Mouse (Mus musculus): ENCODE data around the gene Tpk1. TPM values are rescaled to one million over a fixed set of nuclear protein-coding genes. Genes with fewer than 3 reads are reported as not detected.
A peak's percentile ranks its signal among the peaks of the same experiment; 100 is the strongest.

Tpk1 gene
- polyA plus RNA-seq, 1 experiment from 2014 or later = 5.5 TPM

GRCm38 (mm10) chr6:43666611-43667400, 728 bp upstream of the Tpk1 start:
- no peaks in the 10 kb centered on the region for H3K9me3 ChIP-seq
- peak overlapping the region; percentile 66 for H3K4me3 ChIP-seq
- WGBS = 86% methylated on average over 7 of the region's 7 CpGs
- no peaks in the 10 kb centered on the region for H3K27me3 ChIP-seq (ENCODE audit: insufficient read depth, poor library complexity, severe bottlenecking)
- H3K27ac ChIP-seq = peak overlapping the region; percentile 96
- no peak for DNase-seq (ENCODE audit: low spot score)
- peaks cover 10% of the 10 kb centered on the region; the same call in 1 of the 2 replicates for H3K4me1 ChIP-seq (replicated peaks)
- no peaks in the 10 kb centered on the region for H3K36me3 ChIP-seq

GRCm38 (mm10) chr6:43661822-43662221, 4.3 kb downstream of the Tpk1 start:
- no peaks in the 10 kb centered on the region for H3K36me3 ChIP-seq
- peaks cover 10% of the 10 kb centered on the region; the same call in 1 of the 2 replicates for H3K4me1 ChIP-seq (replicated peaks)
- no peak overlapping the region for H3K4me3 ChIP-seq
- no peak overlapping the region for H3K27ac ChIP-seq
- WGBS = 92% methylated on average over 2 of the region's 2 CpGs
- H3K9me3 ChIP-seq = no peaks in the 10 kb centered on the region
- H3K27me3 ChIP-seq (ENCODE audit: insufficient read depth, poor library complexity, severe bottlenecking) = no peaks in the 10 kb centered on the region
- DNase-seq (ENCODE audit: low spot score) = no peak

DNA sequence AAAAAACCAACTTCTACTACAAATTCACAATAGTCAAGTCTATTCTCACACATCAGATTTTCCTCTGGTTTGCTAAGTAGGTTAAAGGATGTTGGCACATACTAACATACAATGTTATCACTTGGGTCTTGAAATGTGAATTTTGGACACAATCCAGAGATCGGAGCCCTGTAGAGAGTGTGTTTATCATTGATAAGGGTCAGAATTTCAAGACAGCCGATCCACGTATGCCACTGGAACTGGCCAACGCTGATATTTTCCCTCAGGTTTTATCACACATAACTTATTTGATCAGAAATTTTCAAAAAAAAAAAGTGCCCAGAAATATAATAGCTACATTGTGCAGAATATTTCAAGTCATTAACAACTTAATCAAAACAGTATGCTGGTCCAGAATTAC, 7.8 kb downstream of the Tpk1 start:
- no peak overlapping the region for H3K4me3 ChIP-seq
- no peaks in the 10 kb centered on the region for H3K27me3 ChIP-seq (ENCODE audit: insufficient read depth, poor library complexity, severe bottlenecking)
- H3K36me3 ChIP-seq = no peaks in the 10 kb centered on the region
- no peaks in the 10 kb centered on the region for H3K9me3 ChIP-seq
- 92% methylated on average over 4 of the region's 4 CpGs for WGBS
- H3K27ac ChIP-seq = no peak overlapping the region
- H3K4me1 ChIP-seq (replicated peaks) = no peaks in the 10 kb centered on the region
- DNase-seq (ENCODE audit: low spot score) = no peak

- no peak for DNase-seq (ENCODE audit: low spot score)
- Histone ChIP-seq H3K4me1 (replicated peaks) (no peaks in the 10 kb centered on the region), H3K27me3 (ENCODE audit: insufficient read depth, poor library complexity, severe bottlenecking) (no peaks in the 10 kb centered on the region), H3K4me3 (no peak overlapping the region), H3K36me3 (no peaks in the 10 kb centered on the region), H3K9me3 (no peaks in the 10 kb centered on the region), H3K27ac (no peak overlapping the region)
- 87% methylated on average over 3 of the region's 3 CpGs for WGBS
Measured at GRCm38 (mm10) chr6:43657845-43658244, 8.2 kb downstream of the Tpk1 start.

DNA sequence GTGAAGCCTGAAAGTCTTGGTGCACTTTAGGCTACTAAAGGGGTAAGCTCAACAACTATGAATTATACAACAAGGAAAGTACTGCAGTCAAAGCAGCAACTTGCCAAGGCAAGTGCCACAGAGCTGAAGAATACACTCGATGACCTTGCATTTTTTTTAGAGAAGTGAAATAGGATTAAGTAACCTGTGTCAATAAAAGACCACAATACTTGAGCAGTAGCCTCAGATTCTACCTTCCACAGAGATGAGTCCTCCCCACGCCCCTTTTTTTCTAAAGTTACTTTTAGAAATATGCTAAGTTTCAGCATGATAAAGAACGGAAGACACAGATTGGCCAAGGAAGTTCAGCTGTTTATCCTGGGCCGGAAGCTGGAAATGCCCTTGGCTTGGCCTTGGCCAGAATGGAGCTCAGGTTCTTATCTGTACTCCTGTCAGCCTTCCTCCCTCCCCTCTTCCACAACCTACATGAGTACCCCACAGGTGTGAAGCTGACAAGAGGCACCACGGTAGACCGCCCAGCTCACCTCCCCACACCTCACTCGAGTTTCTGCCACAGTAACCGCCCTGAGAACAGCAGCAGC, 11.1 kb downstream of the Tpk1 start:
- Histone ChIP-seq H3K27me3 (ENCODE audit: insufficient read depth, poor library complexity, severe bottlenecking) (no peaks in the 10 kb centered on the region), H3K4me3 (no peak overlapping the region), H3K4me1 (replicated peaks) (no peaks in the 10 kb centered on the region), H3K36me3 (no peaks in the 10 kb centered on the region), H3K27ac (no peak overlapping the region), H3K9me3 (no peaks in the 10 kb centered on the region)
- 89% methylated on average over 8 of the region's 8 CpGs for WGBS
- DNase-seq (ENCODE audit: low spot score) = no peak

GRCm38 (mm10) chr6:43649516-43649915, 16.6 kb downstream of the Tpk1 start:
- Histone ChIP-seq H3K9me3 (no peaks in the 10 kb centered on the region), H3K27ac (no peak overlapping the region), H3K36me3 (no peaks in the 10 kb centered on the region), H3K4me3 (no peak overlapping the region), H3K27me3 (ENCODE audit: insufficient read depth, poor library complexity, severe bottlenecking) (no peaks in the 10 kb centered on the region), H3K4me1 (replicated peaks) (no peaks in the 10 kb centered on the region)
- WGBS = 86% methylated on average over 2 of the region's 2 CpGs
- DNase-seq (ENCODE audit: low spot score) = no peak

DNA sequence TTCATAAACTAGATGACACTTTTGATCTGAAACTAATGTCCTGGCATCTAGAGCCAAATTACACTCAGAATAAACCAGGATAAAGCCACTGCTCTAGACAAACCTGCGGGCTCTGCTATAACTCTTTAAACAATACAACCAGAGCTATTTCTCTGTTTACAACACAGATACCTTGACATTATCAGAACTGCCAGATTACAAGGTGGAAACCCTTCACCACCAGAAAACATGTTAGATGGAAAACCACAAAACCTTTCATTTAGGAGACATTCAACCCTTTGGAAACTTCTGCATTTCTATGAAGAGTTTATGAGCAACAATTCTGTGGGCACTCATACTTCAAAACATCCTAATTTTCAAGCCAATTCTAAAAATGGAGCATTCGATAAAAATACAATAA, 20.4 kb downstream of the Tpk1 start:
- 92% methylated on average over 2 of the region's 2 CpGs for WGBS
- Histone ChIP-seq H3K27me3 (ENCODE audit: insufficient read depth, poor library complexity, severe bottlenecking) (no peaks in the 10 kb centered on the region), H3K4me1 (replicated peaks) (no peaks in the 10 kb centered on the region), H3K9me3 (no peaks in the 10 kb centered on the region), H3K4me3 (no peak overlapping the region), H3K36me3 (no peaks in the 10 kb centered on the region), H3K27ac (no peak overlapping the region)
- DNase-seq (ENCODE audit: low spot score) = no peak

DNA sequence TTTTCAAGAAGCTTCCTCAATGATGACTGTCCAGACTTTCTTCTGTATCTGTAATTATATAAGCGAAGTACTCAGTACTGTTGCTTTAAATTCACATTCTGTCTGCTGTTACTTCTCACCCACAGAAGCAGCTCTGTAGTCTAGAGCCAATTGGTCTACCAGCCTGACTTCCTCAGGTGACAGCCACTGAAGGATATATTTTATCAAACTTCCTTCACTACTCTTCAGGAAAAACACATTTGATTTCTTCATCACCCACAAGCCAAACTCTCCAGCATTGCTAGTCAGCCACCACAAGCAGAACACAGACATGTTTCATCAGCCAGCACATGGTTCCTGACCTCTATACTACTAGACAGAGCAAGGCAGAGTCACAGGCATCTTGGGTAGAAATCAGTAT, 21.0 kb downstream of the Tpk1 start:
- no peak for DNase-seq (ENCODE audit: low spot score)
- H3K9me3 ChIP-seq = no peaks in the 10 kb centered on the region
- no peak overlapping the region for H3K27ac ChIP-seq
- H3K4me1 ChIP-seq (replicated peaks) = no peaks in the 10 kb centered on the region
- H3K27me3 ChIP-seq (ENCODE audit: insufficient read depth, poor library complexity, severe bottlenecking) = no peaks in the 10 kb centered on the region
- no peak overlapping the region for H3K4me3 ChIP-seq
- no peaks in the 10 kb centered on the region for H3K36me3 ChIP-seq
- WGBS = 86% methylated on average over 1 of the region's 1 CpGs

DNA sequence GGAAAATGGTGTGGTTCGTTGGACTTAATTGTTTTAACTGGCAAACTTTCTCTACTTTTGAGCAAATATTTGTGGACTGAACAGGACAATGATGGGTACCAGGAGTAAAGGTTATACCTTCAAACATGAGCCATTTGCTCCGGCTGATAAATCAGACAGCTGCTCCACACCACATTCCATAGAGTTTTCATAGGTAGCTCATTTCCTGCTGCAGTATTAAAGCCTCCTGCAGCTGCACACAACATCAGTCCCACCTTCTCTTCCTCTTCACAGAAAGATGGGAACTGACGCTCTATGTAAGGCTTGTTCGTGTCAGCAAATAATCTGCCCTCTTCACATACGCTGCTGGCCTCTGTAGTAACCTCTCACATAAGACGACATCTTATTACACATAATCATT, 22.4 kb downstream of the Tpk1 start:
- no peaks in the 10 kb centered on the region for H3K27me3 ChIP-seq (ENCODE audit: insufficient read depth, poor library complexity, severe bottlenecking)
- DNase-seq (ENCODE audit: low spot score) = no peak
- H3K27ac ChIP-seq = no peak overlapping the region
- WGBS = 85% methylated on average over 6 of the region's 6 CpGs
- no peaks in the 10 kb centered on the region for H3K36me3 ChIP-seq
- H3K9me3 ChIP-seq = no peaks in the 10 kb centered on the region
- H3K4me3 ChIP-seq = no peak overlapping the region
- H3K4me1 ChIP-seq (replicated peaks) = no peaks in the 10 kb centered on the region

DNA sequence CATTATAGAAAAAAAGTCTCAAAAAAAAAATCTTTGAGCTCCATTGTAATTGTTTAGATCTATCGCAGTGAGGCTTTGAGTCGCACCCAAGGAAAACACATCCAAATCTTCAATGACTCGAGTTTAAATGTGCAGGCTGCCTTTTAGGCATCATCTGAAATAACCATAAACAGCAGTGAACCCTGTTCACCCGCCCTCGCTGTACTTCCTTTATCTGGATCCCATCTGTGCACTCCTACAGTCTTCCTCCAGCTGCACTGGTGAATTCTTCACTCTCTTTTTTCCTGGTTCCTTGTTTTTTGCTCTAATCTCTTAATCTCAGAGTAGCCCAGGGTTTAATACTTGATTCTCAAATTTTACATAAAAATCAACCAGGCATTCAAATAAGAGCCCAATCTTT, 23.7 kb downstream of the Tpk1 start:
- no peak overlapping the region for H3K27ac ChIP-seq
- no peaks in the 10 kb centered on the region for H3K9me3 ChIP-seq
- H3K4me1 ChIP-seq (replicated peaks) = no peaks in the 10 kb centered on the region
- DNase-seq (ENCODE audit: low spot score) = no peak
- no peaks in the 10 kb centered on the region for H3K27me3 ChIP-seq (ENCODE audit: insufficient read depth, poor library complexity, severe bottlenecking)
- 72% methylated on average over 5 of the region's 5 CpGs for WGBS
- H3K36me3 ChIP-seq = no peaks in the 10 kb centered on the region
- H3K4me3 ChIP-seq = no peak overlapping the region

- no peak overlapping the region for H3K27ac ChIP-seq
Measured at GRCm38 (mm10) chr6:43640621-43641020, 25.5 kb downstream of the Tpk1 start.

GRCm38 (mm10) chr6:43638865-43639264, 27.2 kb downstream of the Tpk1 start:
- H3K4me3 ChIP-seq = no peak overlapping the region
- no peak overlapping the region for H3K27ac ChIP-seq
- 85% methylated on average over 1 of the region's 1 CpGs for WGBS
- no peaks in the 10 kb centered on the region for H3K36me3 ChIP-seq
- no peaks in the 10 kb centered on the region for H3K4me1 ChIP-seq (replicated peaks)
- no peak for DNase-seq (ENCODE audit: low spot score)
- H3K9me3 ChIP-seq = no peaks in the 10 kb centered on the region
- H3K27me3 ChIP-seq (ENCODE audit: insufficient read depth, poor library complexity, severe bottlenecking) = no peaks in the 10 kb centered on the region

More at GRCm38 (mm10) chr6:43640621-43641020, 25.5 kb downstream of the Tpk1 start:
- no peaks in the 10 kb centered on the region for H3K4me1 ChIP-seq (replicated peaks)
- no peaks in the 10 kb centered on the region for H3K36me3 ChIP-seq
- H3K27me3 ChIP-seq (ENCODE audit: insufficient read depth, poor library complexity, severe bottlenecking) = no peaks in the 10 kb centered on the region
- no peak overlapping the region for H3K4me3 ChIP-seq
- DNase-seq (ENCODE audit: low spot score) = no peak
- H3K9me3 ChIP-seq = no peaks in the 10 kb centered on the region

DNA sequence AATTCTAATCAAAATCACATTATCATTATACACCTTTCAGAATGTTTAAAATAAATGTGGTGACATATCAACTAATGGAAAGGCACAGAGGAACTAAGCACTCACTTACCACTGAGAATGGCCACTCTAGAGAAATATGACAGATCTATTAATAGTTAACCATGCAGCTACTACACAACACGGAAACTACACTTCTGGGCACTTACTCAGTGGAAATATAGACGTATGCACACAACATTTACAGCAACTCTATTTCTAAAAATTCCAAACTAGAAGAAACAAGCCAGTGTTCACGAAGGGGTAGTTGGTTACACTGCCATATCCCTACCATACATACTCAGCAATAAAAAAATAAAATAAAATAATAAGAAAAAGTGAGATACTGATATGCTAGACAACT, 28.0 kb downstream of the Tpk1 start:
- Histone ChIP-seq H3K36me3 (no peaks in the 10 kb centered on the region), H3K9me3 (no peaks in the 10 kb centered on the region), H3K4me3 (no peak overlapping the region), H3K4me1 (replicated peaks) (no peaks in the 10 kb centered on the region), H3K27ac (no peak overlapping the region), H3K27me3 (ENCODE audit: insufficient read depth, poor library complexity, severe bottlenecking) (no peaks in the 10 kb centered on the region)
- DNase-seq (ENCODE audit: low spot score) = no peak
- 88% methylated on average over 3 of the region's 3 CpGs for WGBS
